Mouse (Mus musculus) heart, embryonic 12.5 days (tissue): ENCODE data around the gene Gm20388. TPM values are rescaled to one million over a fixed set of nuclear protein-coding genes. Genes with fewer than 3 reads are reported as not detected.

Experiments
- ATAC-seq: fragments of 200-750 bp; cut with Nextera tagmentation; 2 replicates; pipeline ENCODE4 v1.8.0; 2017; ENCODE audit warnings: moderate TSS enrichment, moderate library complexity; ENCODE audit not compliant: insufficient number of reproducible peaks, low FRiP score
- H3K27ac ChIP-seq: fragments of 300-500 bp; sonication (generic); 2 replicates; pipeline ENCODE4 v1.5.1; 2016; ENCODE audit warnings: mild to moderate bottlenecking, moderate library complexity; ENCODE audit not compliant: poor library complexity, severe bottlenecking
- H3K27me3 ChIP-seq: fragments of 300-500 bp; sonication (generic); replicated peaks from 2 replicates; pipeline ENCODE4 v1.6.1; 2016; ENCODE audit warnings: mild to moderate bottlenecking, moderate library complexity
- H3K36me3 ChIP-seq: fragments of 300-500 bp; sonication (generic); 2 replicates; pipeline ENCODE4 v1.6.1; 2016; ENCODE audit warnings: mild to moderate bottlenecking, moderate library complexity
- H3K4me1 ChIP-seq: fragments of 300-500 bp; sonication (generic); replicated peaks from 2 replicates; pipeline ENCODE4 v1.6.1; 2016; ENCODE audit warnings: mild to moderate bottlenecking
- H3K4me2 ChIP-seq: fragments of 300-500 bp; sonication (generic); 2 replicates; pipeline ENCODE4 v1.6.1; 2016; ENCODE audit warnings: mild to moderate bottlenecking, moderate library complexity
- H3K4me3 ChIP-seq: fragments of 300-500 bp; sonication (generic); 2 replicates; pipeline ENCODE4 v1.5.1; 2016; ENCODE audit warnings: mild to moderate bottlenecking
- H3K9ac ChIP-seq: fragments of 300-500 bp; sonication (generic); 2 replicates; pipeline ENCODE4 v1.6.1; 2016; ENCODE audit warnings: mild to moderate bottlenecking, moderate library complexity
- H3K9me3 ChIP-seq: fragments of 300-500 bp; sonication (generic); replicated peaks from 2 replicates; pipeline ENCODE4 v1.6.1; 2016; ENCODE audit warnings: mild to moderate bottlenecking, moderate library complexity
- WGBS: fragments of 180-500 bp; shearing (Covaris S2); methylation state at CpG from one replicate; pipeline ENCODE4 v1.1.7; 2016; 5-methylcytosine and 5-hydroxymethylcytosine counted together
- polyA plus RNA-seq: library from polyadenylated mRNA; unstranded; fragments of >200 nt; fragmentation: Nextera tagmentation; extraction: Ambion mirVana; gene quantifications from 2 replicates; pipeline ENCODE4 v1.2.1, GENCODE M21; 2016

Gm20388 gene
- polyA plus RNA-seq, 1 experiment from 2014 or later = not detected

DNA sequence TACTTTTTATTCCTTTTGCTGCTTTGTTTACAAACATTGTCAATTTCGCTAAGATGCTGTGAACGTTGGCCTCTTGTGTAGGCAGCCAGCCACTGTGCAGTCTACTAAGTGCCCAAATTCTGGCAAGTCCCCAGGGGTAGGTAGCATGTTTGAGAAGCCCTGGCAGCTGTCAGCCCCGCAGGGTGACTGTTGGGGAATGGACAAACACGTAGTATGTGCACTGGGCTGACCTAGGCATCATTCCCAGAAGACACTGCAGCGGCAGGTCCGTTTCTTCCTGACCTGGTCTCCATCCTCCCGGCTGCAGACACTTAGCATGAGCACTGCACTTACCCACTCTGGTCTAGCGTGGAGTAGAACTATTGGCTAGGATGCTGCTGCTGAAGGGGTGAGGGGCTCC lies 2093.0 kb downstream of the Gm20388 start:
- H3K4me3 ChIP-seq = no peak overlapping the region
- no peaks in the 10 kb centered on the region for H3K27me3 ChIP-seq
- H3K4me1 ChIP-seq = peaks cover 6% of the 10 kb centered on the region
- H3K4me2 ChIP-seq = no peak overlapping the region
- H3K27ac ChIP-seq = no peak overlapping the region
- no peak overlapping the region for H3K9ac ChIP-seq
- peaks cover 88% of the 10 kb centered on the region for H3K36me3 ChIP-seq
- no peak for ATAC-seq
- 84% methylated on average over 8 of the region's 8 CpGs for WGBS
- H3K9me3 ChIP-seq = no peaks in the 10 kb centered on the region

DNA sequence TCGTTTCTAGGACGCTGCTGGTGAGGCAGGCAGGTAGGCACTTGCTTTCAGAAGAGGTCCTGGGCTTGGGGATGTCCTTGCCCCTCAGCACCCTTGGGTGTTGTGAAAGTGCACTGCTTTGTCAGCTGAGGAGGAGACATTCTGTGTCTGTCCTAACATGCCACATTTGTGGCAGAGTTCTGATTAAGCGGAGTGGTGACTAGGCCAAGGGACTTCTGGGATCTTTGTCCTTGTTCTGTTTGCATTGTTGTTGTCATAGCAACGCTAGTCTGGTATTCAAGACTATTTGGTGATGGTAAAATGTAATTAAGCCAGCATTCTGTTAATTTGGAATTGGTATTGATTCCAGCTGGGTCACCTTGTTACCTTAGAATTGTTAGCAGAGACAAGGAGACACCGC lies 2093.5 kb downstream of the Gm20388 start:
- Histone ChIP-seq H3K9ac (no peak overlapping the region), H3K4me1 (peaks cover 11% of the 10 kb centered on the region), H3K4me3 (no peak overlapping the region), H3K9me3 (no peaks in the 10 kb centered on the region), H3K27me3 (no peaks in the 10 kb centered on the region), H3K27ac (no peak overlapping the region), H3K36me3 (peaks cover 88% of the 10 kb centered on the region), H3K4me2 (no peak overlapping the region)
- ATAC-seq = no peak
- 80% methylated on average over 5 of the region's 5 CpGs for WGBS

DNA sequence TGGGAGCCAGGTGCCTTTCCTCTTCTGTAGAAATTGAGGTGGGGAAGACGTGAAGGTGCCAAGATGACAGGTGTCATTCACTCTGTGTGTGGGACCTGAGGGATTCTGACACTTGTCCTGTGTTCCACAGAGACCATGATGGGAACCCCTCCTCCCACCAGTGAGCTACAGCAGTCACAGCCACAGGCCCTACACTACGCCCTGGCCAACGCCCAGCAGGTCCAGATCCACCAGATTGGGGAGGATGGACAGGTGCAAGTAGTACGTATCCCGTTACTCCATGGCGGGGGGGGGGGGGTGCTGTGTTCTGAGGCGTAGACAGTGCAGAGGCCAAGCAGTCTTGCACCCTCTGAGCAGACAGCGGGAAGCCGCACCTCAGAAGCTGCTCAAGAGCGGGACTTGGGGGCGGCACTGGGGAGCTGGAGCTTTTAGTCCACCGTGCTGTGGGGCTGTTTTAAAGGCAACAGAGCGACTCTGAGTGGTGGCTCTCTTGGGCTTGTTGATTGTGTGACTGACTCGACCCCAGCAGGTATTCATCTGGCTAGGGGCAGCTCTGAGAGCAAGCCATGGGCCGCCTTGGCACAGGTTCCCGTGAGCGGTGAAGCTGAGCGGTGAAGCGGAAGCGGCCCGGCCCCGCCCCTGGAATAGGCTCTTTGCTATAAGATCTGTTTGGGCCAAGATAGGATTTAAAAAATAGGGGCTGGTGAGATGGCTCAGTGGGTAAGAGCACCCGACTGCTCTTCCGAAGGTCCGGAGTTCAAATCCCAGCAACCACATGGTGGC lies 2095.0 kb downstream of the Gm20388 start:
- Histone ChIP-seq H3K27me3 (no peaks in the 10 kb centered on the region), H3K4me1 (peaks cover 16% of the 10 kb centered on the region), H3K9ac (no peak overlapping the region), H3K27ac (no peak overlapping the region), H3K4me3 (no peak overlapping the region), H3K36me3 (peaks cover 80% of the 10 kb centered on the region), H3K9me3 (no peaks in the 10 kb centered on the region), H3K4me2 (no peak overlapping the region)
- 0 out of 2 replicates have a peak, but pooled peaks have one; percentile 51 for ATAC-seq
- WGBS = 90% methylated on average over 25 of the region's 25 CpGs

DNA sequence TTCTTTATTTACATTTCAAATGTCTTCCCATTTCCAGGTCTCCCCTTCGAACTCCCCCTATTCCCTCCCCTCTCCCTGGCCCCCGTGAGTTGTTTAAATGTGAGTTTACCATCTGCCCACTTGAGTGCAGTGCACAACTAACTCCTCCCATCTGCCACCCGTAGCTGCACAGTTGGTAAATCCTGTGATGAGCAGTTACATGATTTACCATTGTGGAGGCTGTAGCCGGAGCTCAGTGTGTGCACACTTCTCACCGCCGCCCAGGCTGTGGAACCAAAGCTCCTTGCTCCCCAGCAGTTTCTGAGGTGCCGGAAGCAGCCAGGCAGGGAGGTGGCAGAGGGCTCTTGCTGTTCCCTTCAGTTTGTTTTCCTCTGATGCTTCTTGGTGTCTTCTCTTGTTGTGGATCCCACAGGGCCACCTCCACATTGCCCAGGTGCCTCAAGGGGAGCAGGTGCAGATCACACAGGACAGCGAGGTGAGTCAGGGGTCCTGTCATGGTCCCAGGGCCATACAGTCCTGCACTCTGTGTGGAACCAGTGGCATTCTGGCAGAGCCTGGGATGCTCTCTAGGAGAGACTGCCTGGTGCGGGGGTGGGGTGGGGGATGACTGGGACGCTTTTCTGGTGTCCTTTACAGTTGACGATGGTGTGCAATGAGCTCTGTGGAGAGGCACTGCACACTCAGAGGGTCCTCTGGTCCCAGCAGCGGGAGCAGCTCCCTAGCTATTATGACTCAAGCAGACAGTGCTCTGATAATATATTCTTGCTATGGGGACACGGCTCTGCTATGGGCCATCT lies 2096.2 kb downstream of the Gm20388 start:
- H3K27ac ChIP-seq = no peak overlapping the region
- WGBS = 86% methylated on average over 13 of the region's 13 CpGs
- H3K4me3 ChIP-seq = no peak overlapping the region
- H3K36me3 ChIP-seq = peaks cover 69% of the 10 kb centered on the region
- H3K4me1 ChIP-seq = peaks cover 24% of the 10 kb centered on the region
- H3K9me3 ChIP-seq = no peaks in the 10 kb centered on the region
- no peaks in the 10 kb centered on the region for H3K27me3 ChIP-seq
- H3K4me2 ChIP-seq = no peak overlapping the region
- no peak for ATAC-seq
- H3K9ac ChIP-seq = no peak overlapping the region

DNA sequence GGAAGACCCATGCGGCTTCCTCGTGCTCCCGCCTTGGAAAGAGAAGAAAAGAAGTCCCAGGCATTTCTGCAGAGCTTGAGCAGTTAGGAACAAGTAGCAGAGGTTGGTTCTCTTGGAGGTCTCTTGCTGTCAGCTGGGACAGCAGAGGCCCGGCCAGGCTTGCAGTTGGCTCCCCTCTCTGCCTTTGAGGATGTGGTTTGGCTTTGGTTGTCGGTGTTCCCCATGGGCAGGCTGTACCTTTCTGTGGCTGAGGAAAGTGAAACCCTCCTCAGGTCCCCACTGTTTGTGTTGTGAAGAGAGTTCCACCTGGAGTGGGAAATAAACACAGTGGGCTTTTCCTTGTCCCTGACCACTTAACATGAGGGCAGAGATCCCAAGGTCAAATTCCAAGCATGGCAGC lies 2097.8 kb downstream of the Gm20388 start:
- Histone ChIP-seq H3K27ac (no peak overlapping the region), H3K9me3 (no peaks in the 10 kb centered on the region), H3K4me2 (no peak overlapping the region), H3K4me1 (peaks cover 30% of the 10 kb centered on the region), H3K9ac (no peak overlapping the region), H3K27me3 (no peaks in the 10 kb centered on the region), H3K4me3 (no peak overlapping the region), H3K36me3 (peaks cover 60% of the 10 kb centered on the region)
- 88% methylated on average over 5 of the region's 5 CpGs for WGBS
- no peak for ATAC-seq

GRCm38 (mm10) chr8:122010638-122011037 lies 2100.0 kb downstream of the Gm20388 start:
- no peak for ATAC-seq
- Histone ChIP-seq H3K36me3 (peaks cover 51% of the 10 kb centered on the region), H3K27me3 (no peaks in the 10 kb centered on the region), H3K9ac (no peak overlapping the region), H3K4me1 (peaks cover 51% of the 10 kb centered on the region), H3K27ac (no peak overlapping the region), H3K4me2 (no peak overlapping the region), H3K4me3 (no peak overlapping the region), H3K9me3 (no peaks in the 10 kb centered on the region)
- WGBS = 48% methylated on average over 5 of the region's 5 CpGs

DNA sequence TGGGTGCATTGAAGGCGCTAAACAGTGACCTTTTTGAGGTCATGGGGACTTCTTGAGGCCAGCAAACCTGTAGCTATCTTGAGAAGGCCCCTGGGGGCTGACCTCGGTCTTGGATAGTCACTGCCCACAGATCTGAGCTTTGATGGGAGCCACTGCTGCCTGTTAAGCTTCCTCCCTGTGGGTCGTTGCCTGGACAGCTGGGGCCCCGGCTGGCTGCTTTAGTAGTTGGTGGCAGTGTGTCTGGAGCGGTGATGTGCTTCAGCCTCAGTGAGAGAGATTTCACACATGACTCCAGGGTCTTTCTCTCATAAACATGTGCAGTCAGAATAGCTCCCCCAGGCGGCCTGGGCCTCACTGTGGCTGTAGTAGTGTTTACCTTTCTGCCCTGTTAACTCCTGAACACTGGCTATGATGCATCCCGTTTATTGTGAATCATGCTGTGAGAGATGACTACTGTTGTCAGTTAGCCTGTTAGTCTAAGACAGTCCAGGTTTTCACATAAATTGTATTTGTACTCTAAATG lies 2100.5 kb downstream of the Gm20388 start:
- Histone ChIP-seq H3K36me3 (peaks cover 52% of the 10 kb centered on the region), H3K27ac (no peak overlapping the region), H3K4me3 (no peak overlapping the region), H3K9me3 (no peaks in the 10 kb centered on the region), H3K4me2 (no peak overlapping the region), H3K9ac (no peak overlapping the region), H3K27me3 (no peaks in the 10 kb centered on the region), H3K4me1 (peaks cover 56% of the 10 kb centered on the region)
- ATAC-seq = no peak
- WGBS = 46% methylated on average over 7 of the region's 7 CpGs

DNA sequence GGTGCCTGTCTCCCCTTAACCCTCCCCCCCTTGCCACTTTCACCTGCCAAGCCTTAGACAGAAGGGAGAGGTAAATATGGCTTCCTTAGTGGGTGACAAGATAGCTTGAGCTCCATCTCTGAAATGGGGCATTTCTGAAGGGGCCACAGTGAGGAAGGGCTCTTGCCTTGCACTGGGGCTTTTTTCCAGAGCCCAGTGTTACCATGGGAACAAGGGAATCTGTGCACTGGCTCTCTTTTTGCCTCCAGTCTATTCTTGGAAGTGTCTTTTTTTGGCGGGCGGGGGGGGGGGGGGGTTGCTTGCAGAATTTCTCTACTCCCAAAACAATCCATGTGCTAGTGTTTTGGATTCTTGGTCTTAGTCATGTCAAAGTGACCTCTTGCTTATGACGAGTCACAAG lies 2104.0 kb downstream of the Gm20388 start:
- Histone ChIP-seq H3K9ac (no peak overlapping the region), H3K27ac (no peak overlapping the region), H3K4me3 (no peak overlapping the region), H3K9me3 (no peaks in the 10 kb centered on the region), H3K4me1 (peaks cover 74% of the 10 kb centered on the region), H3K36me3 (peaks cover 38% of the 10 kb centered on the region), H3K27me3 (no peaks in the 10 kb centered on the region), H3K4me2 (no peak overlapping the region)
- no peak for ATAC-seq
- WGBS = 49% methylated on average over 3 of the region's 3 CpGs

DNA sequence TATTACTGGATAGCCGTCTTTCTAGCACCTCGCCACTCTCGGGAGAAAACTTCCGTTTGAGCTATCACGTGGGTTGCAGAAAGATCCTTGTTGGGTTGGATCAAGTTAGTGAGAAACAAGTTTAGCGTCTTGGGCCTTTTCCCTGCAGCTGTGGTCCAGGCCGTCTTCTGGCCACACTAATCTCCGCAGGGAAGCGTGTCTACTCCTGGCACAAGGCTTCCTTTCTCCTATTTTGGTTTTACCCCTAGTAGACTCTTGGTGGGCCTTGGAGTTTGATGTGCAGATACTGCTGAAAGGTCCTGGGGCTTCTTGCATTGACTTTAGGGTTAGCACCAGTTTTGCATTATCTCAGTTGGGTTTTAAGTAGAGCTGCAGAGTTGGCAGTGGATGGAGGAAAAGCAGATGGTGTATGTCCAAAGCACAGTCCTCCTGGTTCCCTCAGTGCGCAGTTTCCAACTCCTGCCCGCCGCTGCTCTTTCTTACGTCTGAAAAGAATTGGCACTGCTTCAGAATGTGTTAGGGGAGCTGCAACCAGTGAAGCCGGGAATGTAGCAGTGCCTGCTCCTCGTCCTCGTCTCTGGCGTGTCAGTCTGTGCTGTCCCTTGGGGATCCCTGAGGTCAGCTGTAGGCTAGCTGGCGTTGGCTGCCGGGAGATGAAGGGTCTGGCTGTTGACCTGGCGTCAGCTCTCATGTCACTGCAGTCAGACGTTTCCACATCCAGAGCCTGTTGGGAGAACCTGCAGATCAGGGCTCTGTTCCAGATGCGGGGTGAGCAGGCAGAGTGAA lies 2107.6 kb downstream of the Gm20388 start:
- Histone ChIP-seq H3K4me2 (no peak overlapping the region), H3K9me3 (no peaks in the 10 kb centered on the region), H3K36me3 (peaks cover 51% of the 10 kb centered on the region), H3K9ac (no peak overlapping the region), H3K27ac (peak overlapping the region; percentile 16; the same call in 1 of the 2 replicates), H3K27me3 (no peaks in the 10 kb centered on the region), H3K4me1 (peaks cover 81% of the 10 kb centered on the region), H3K4me3 (no peak overlapping the region)
- ATAC-seq = no peak
- 53% methylated on average over 22 of the region's 22 CpGs for WGBS

DNA sequence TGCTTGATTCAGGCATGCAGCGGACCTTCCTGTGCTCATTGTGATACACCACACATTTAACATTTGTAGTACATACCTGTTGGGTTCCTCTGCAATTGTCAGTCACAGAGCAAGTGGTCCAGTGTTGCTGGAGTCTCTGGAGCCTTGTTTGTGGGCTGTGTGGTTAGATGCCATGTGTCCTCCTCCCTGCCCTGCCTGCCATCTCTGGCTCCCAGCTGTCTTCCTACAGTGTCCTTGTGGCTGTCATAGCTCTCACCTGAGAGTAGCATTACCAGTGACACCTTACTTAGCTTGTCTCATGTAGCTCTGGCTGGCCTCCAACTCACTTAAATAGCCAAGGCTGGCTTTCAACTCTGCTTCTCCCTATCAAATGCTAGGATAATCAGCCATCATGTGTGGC lies 2108.5 kb downstream of the Gm20388 start:
- Histone ChIP-seq H3K4me1 (peaks cover 75% of the 10 kb centered on the region), H3K4me2 (no peak overlapping the region), H3K27ac (no peak overlapping the region), H3K9me3 (no peaks in the 10 kb centered on the region), H3K9ac (no peak overlapping the region), H3K4me3 (no peak overlapping the region), H3K27me3 (no peaks in the 10 kb centered on the region), H3K36me3 (peaks cover 54% of the 10 kb centered on the region)
- no peak for ATAC-seq
- 93% methylated on average over 1 of the region's 1 CpGs for WGBS
